Mouse (Mus musculus): Measurements from ENCODE around the gene Sirt7. TPM values are rescaled to one million over a fixed set of nuclear protein-coding genes. Genes with fewer than 3 reads are reported as not detected.
A peak's percentile ranks its signal among the peaks of the same experiment; 100 is the strongest.

The Sirt7 gene
- polyA plus RNA-seq, 1 experiment from 2014 or later = 38.8 TPM

- Histone ChIP-seq H3K4me2 (ENCODE audit: low read length) (peak overlapping the region; percentile 94), H3K9ac (ENCODE audit: low read depth, low read length) (peak overlapping the region; percentile 97; the same call in 1 of the 2 replicates), H3K4me3 (replicated peaks; ENCODE audit: low read depth, low read length) (peak overlapping the region; percentile 91), H3K27ac (peak overlapping the region; percentile 96), H3K36me3 (ENCODE audit: insufficient read depth, low read length) (peaks cover 37% of the 10 kb centered on the region), H3K27me3 (ENCODE audit: insufficient read depth, low read length) (no peaks in the 10 kb centered on the region), H3K9me3 (replicated peaks; ENCODE audit: low read length) (no peaks in the 10 kb centered on the region), H3K4me1 (replicated peaks; ENCODE audit: insufficient read depth, low read length) (peaks cover 12% of the 10 kb centered on the region)
- ATAC-seq (replicated peaks; ENCODE audit: low FRiP score, low read depth) = no peak
- DNase-seq (ENCODE audit: low spot score) = peak; percentile 35
- peak; percentile 61 for TF ChIP-seq CTCF (IDR thresholded peaks at IDR 0.05; ENCODE audit: low read depth)
- WGBS = 73% methylated on average over 8 of the region's 8 CpGs
Measured at GRCm38 (mm10) chr11:120582268-120582981, 42.6 kb downstream of the Sirt7 start.

GRCm38 (mm10) chr11:120581490-120582267 is 43.4 kb downstream of the Sirt7 start, which contains the start of gene Arhgdia:
Gene Arhgdia (minus strand): TSS chr11:120581624.
- Histone ChIP-seq H3K4me1 (replicated peaks; ENCODE audit: insufficient read depth, low read length) (peaks cover 12% of the 10 kb centered on the region), H3K4me2 (ENCODE audit: low read length) (peak within 1 kb of the TSS; percentile 94), H3K4me3 (replicated peaks; ENCODE audit: low read depth, low read length) (peak within 1 kb of the TSS; percentile 91), H3K9me3 (replicated peaks; ENCODE audit: low read length) (no peaks in the 10 kb centered on the region), H3K36me3 (ENCODE audit: insufficient read depth, low read length) (peaks cover 31% of the 10 kb centered on the region), H3K27ac (peak within 1 kb of the TSS; percentile 96), H3K9ac (ENCODE audit: low read depth, low read length) (peak within 1 kb of the TSS; percentile 97), H3K27me3 (ENCODE audit: insufficient read depth, low read length) (no peaks in the 10 kb centered on the region)
- TF ChIP-seq CTCF (IDR thresholded peaks at IDR 0.05; ENCODE audit: low read depth) = peak; percentile 51
- ATAC-seq (replicated peaks; ENCODE audit: low FRiP score, low read depth) (peak; percentile 18; the same call in 1 of the 2 replicates), DNase-seq (ENCODE audit: low spot score) (peak; percentile 86)
- 7% methylated on average over 68 of the region's 75 CpGs for WGBS

GRCm38 (mm10) chr11:120580871-120581331 is 44.1 kb downstream of the Sirt7 start:
- TF ChIP-seq CTCF (IDR thresholded peaks at IDR 0.05; ENCODE audit: low read depth) = no peak
- DNase-seq (ENCODE audit: low spot score) (peak; percentile 24), ATAC-seq (replicated peaks; ENCODE audit: low FRiP score, low read depth) (peak; percentile 7; the same call in 1 of the 2 replicates)
- no peaks in the 10 kb centered on the region for H3K9me3 ChIP-seq (replicated peaks; ENCODE audit: low read length)
- H3K9ac ChIP-seq (ENCODE audit: low read depth, low read length) = peak overlapping the region; percentile 97
- peak overlapping the region; percentile 96 for H3K27ac ChIP-seq
- H3K27me3 ChIP-seq (ENCODE audit: insufficient read depth, low read length) = no peaks in the 10 kb centered on the region
- peaks cover 28% of the 10 kb centered on the region for H3K36me3 ChIP-seq (ENCODE audit: insufficient read depth, low read length)
- under 1% methylated on average over 30 of the region's 44 CpGs for WGBS
- H3K4me2 ChIP-seq (ENCODE audit: low read length) = peak overlapping the region; percentile 94
- peaks cover 12% of the 10 kb centered on the region for H3K4me1 ChIP-seq (replicated peaks; ENCODE audit: insufficient read depth, low read length)
- peak overlapping the region; percentile 91 for H3K4me3 ChIP-seq (replicated peaks; ENCODE audit: low read depth, low read length)

- peak overlapping the region; percentile 96 for H3K27ac ChIP-seq
- peaks cover 12% of the 10 kb centered on the region for H3K4me1 ChIP-seq (replicated peaks; ENCODE audit: insufficient read depth, low read length)
- peak overlapping the region; percentile 91 for H3K4me3 ChIP-seq (replicated peaks; ENCODE audit: low read depth, low read length)
- DNase-seq (ENCODE audit: low spot score) (no peak), ATAC-seq (replicated peaks; ENCODE audit: low FRiP score, low read depth) (no peak)
- 47% methylated on average over 7 of the region's 7 CpGs for WGBS
- H3K9ac ChIP-seq (ENCODE audit: low read depth, low read length) = peak overlapping the region; percentile 97
- no peak for TF ChIP-seq CTCF (IDR thresholded peaks at IDR 0.05; ENCODE audit: low read depth)
- H3K9me3 ChIP-seq (replicated peaks; ENCODE audit: low read length) = no peaks in the 10 kb centered on the region
- H3K36me3 ChIP-seq (ENCODE audit: insufficient read depth, low read length) = peaks cover 21% of the 10 kb centered on the region
- H3K27me3 ChIP-seq (ENCODE audit: insufficient read depth, low read length) = no peaks in the 10 kb centered on the region
- H3K4me2 ChIP-seq (ENCODE audit: low read length) = peak overlapping the region; percentile 94
Measured at GRCm38 (mm10) chr11:120580190-120580589, 44.9 kb downstream of the Sirt7 start.

GRCm38 (mm10) chr11:120579316-120580107 is 45.5 kb downstream of the Sirt7 start:
- DNase-seq (ENCODE audit: low spot score) = peak; percentile 79
- WGBS = 45% methylated on average over 15 of the region's 15 CpGs
- peak; percentile 90 for TF ChIP-seq CTCF (IDR thresholded peaks at IDR 0.05; ENCODE audit: low read depth)
- Histone ChIP-seq H3K36me3 (ENCODE audit: insufficient read depth, low read length) (peaks cover 20% of the 10 kb centered on the region), H3K27me3 (ENCODE audit: insufficient read depth, low read length) (no peaks in the 10 kb centered on the region), H3K9ac (ENCODE audit: low read depth, low read length) (peak overlapping the region; percentile 97; the same call in 1 of the 2 replicates), H3K4me3 (replicated peaks; ENCODE audit: low read depth, low read length) (peak overlapping the region; percentile 91), H3K4me1 (replicated peaks; ENCODE audit: insufficient read depth, low read length) (peaks cover 15% of the 10 kb centered on the region), H3K27ac (peak overlapping the region; percentile 96; the same call in 1 of the 2 replicates), H3K4me2 (ENCODE audit: low read length) (peak overlapping the region; percentile 94), H3K9me3 (replicated peaks; ENCODE audit: low read length) (no peaks in the 10 kb centered on the region)
- peak; percentile 1; the same call in 1 of the 2 replicates for ATAC-seq (replicated peaks; ENCODE audit: low FRiP score, low read depth)

All from kidney, postnatal 0 days (tissue).